10 mouse cellular contexts compared by ENCODE assay signal in genomic region chr4:141311908-141312307, GRCm38 (mm10). TPM values are rescaled to one million over a fixed set of nuclear protein-coding genes. Genes with fewer than 3 reads are reported as not detected.
DNase-seq lines count a peak whose midpoint lies in the region; ATAC-seq and TF ChIP-seq lines count a peak whose summit lies in the region.
"Had no signal": no experiment of that assay in that cellular context is flagged by ENCODE, and none has a peak within 500 bp of the region (broad histone marks: within the 10 kb centered on the region; RNA-seq: fewer than 3 reads in every experiment).

No protein-coding gene starts in this region.

- H3K9ac ChIP-seq in heart, embryonic 12.5 days, result peak overlapping the region; percentile 63; the same call in 1 of the 2 replicates
- H3K9ac ChIP-seq in lung, embryonic 14.5 days, result no peak overlapping the region
- H3K9ac ChIP-seq in limb, embryonic 12.5 days (replicated peaks), result 0 out of 2 replicates have a peak overlapping the region, but pooled peaks have one; percentile 31
- no peak overlapping the region for H3K9ac ChIP-seq in stomach, embryonic 14.5 days (replicated peaks; ENCODE audit: low read depth, low read length)

- no peak for DNase-seq in heart, adult 9 months (ENCODE audit: low spot score in 2 of 2)
- DNase-seq in lung, embryonic 14.5 days, result no peak
- no peak for DNase-seq in lung, postnatal 25 days (ENCODE audit: low spot score)
- DNase-seq in left cerebral cortex, adult 9 months (ENCODE audit: low spot score in 2 of 2), result no peak
- DNase-seq: cerebellum, postnatal 36 days; lung, postnatal 36 days had no signal

- no peak overlapping the region for H3K4me3 ChIP-seq in heart, embryonic 12.5 days
- no peak overlapping the region for H3K4me3 ChIP-seq in lung, embryonic 14.5 days (ENCODE audit: low read depth, low read length)
- H3K4me3 ChIP-seq in limb, embryonic 12.5 days (replicated peaks), result no peak overlapping the region
- no peak overlapping the region for H3K4me3 ChIP-seq in stomach, embryonic 14.5 days (ENCODE audit: low read depth, low read length)

- peaks cover 22% of the 10 kb centered on the region for H3K36me3 ChIP-seq in heart, embryonic 12.5 days
- H3K36me3 ChIP-seq in lung, embryonic 14.5 days (ENCODE audit: insufficient read depth), result peaks cover 24% of the 10 kb centered on the region
- H3K36me3 ChIP-seq in limb, embryonic 12.5 days, result peaks cover 9% of the 10 kb centered on the region; the same call in 1 of the 2 replicates
- H3K36me3 ChIP-seq in stomach, embryonic 14.5 days (ENCODE audit: control insufficient read depth, insufficient read depth, low read length), result no peaks in the 10 kb centered on the region; the same call in 1 of the 2 replicates

- WGBS in heart, embryonic 12.5 days, result 74% methylated on average over 2 of the region's 2 CpGs
- WGBS in lung, embryonic 14.5 days, result 64% methylated on average over 2 of the region's 2 CpGs
- 80% methylated on average over 2 of the region's 2 CpGs for WGBS in limb, embryonic 12.5 days
- 72% methylated on average over 2 of the region's 2 CpGs for WGBS in stomach, embryonic 14.5 days

- no peaks in the 10 kb centered on the region for H3K27me3 ChIP-seq in heart, embryonic 12.5 days (replicated peaks)
- no peaks in the 10 kb centered on the region for H3K27me3 ChIP-seq in lung, embryonic 14.5 days (ENCODE audit: insufficient read depth, low read length)
- no peaks in the 10 kb centered on the region for H3K27me3 ChIP-seq in limb, embryonic 12.5 days
- H3K27me3 ChIP-seq in stomach, embryonic 14.5 days (ENCODE audit: control insufficient read depth, insufficient read depth, low read length), result no peaks in the 10 kb centered on the region

- peak overlapping the region; percentile 47 for H3K4me2 ChIP-seq in heart, embryonic 12.5 days
- peak overlapping the region; percentile 33 for H3K4me2 ChIP-seq in lung, embryonic 14.5 days
- H3K4me2 ChIP-seq in limb, embryonic 12.5 days, result no peak overlapping the region
- H3K4me2 ChIP-seq in stomach, embryonic 14.5 days (replicated peaks; ENCODE audit: low read depth, low read length), result no peak overlapping the region

- ATAC-seq in heart, embryonic 12.5 days (ENCODE audit: insufficient number of reproducible peaks, low FRiP score), result no peak
- ATAC-seq in lung, embryonic 14.5 days (ENCODE audit: insufficient read depth), result no peak
- no peak for ATAC-seq in limb, embryonic 12.5 days (ENCODE audit: insufficient number of reproducible peaks, insufficient read depth, low FRiP score, low TSS enrichment, low read depth)
- ATAC-seq in stomach, embryonic 14.5 days (ENCODE audit: insufficient number of reproducible peaks, insufficient read depth, low FRiP score, low read depth), result no peak
- no peak for ATAC-seq in erythroid progenitor cell, adult 5-6 weeks (replicated peaks; ENCODE audit: low FRiP score, poor library complexity, severe bottlenecking)

- H3K4me1 ChIP-seq in heart, embryonic 12.5 days (replicated peaks), result peaks cover 91% of the 10 kb centered on the region
- peaks cover 14% of the 10 kb centered on the region for H3K4me1 ChIP-seq in lung, embryonic 14.5 days (ENCODE audit: insufficient read depth)
- peaks cover 46% of the 10 kb centered on the region for H3K4me1 ChIP-seq in limb, embryonic 12.5 days (replicated peaks)
- peaks cover 45% of the 10 kb centered on the region for H3K4me1 ChIP-seq in stomach, embryonic 14.5 days (ENCODE audit: control insufficient read depth, insufficient read depth, low read length)

- peak overlapping the region; percentile 96 for H3K27ac ChIP-seq in heart, embryonic 12.5 days (ENCODE audit: poor library complexity, severe bottlenecking)
- H3K27ac ChIP-seq in lung, embryonic 14.5 days (ENCODE audit: low read depth), result peak overlapping the region; percentile 85
- H3K27ac ChIP-seq in limb, embryonic 12.5 days, result no peak overlapping the region
- H3K27ac ChIP-seq in stomach, embryonic 14.5 days (ENCODE audit: low read length), result peak overlapping the region; percentile 78

- no peak for TF ChIP-seq CTCF in lung, embryonic 14.5 days (IDR thresholded peaks at IDR 0.05; ENCODE audit: low read depth)

- H3K9me3 ChIP-seq in heart, embryonic 12.5 days (replicated peaks), result no peaks in the 10 kb centered on the region
- no peaks in the 10 kb centered on the region for H3K9me3 ChIP-seq in lung, embryonic 14.5 days (ENCODE audit: low read depth, low read length)
- no peaks in the 10 kb centered on the region for H3K9me3 ChIP-seq in limb, embryonic 12.5 days
- H3K9me3 ChIP-seq in stomach, embryonic 14.5 days (ENCODE audit: control insufficient read depth, low read depth, low read length), result no peaks in the 10 kb centered on the region

RNA-seq across cellular contexts. Expression of gene Epha2, which starts 10.9 kb away (rescaled TPM):
- 5.3 and 6.1 TPM in 2 replicates for polyA plus RNA-seq in heart, embryonic 12.5 days (2016; fragmentation: Nextera tagmentation; extraction: Ambion mirVana)
- polyA plus RNA-seq in lung, embryonic 14.5 days (2014; fragmentation: Nextera tagmentation; extraction: Ambion mirVana), result 6.9 and 7.6 TPM in 2 replicates
- polyA plus RNA-seq in limb, embryonic 12.5 days (2016; fragmentation: Nextera tagmentation; extraction: Ambion mirVana), result 3.1 and 3.9 TPM in 2 replicates
- 2.8 and 3.4 TPM in 2 replicates for polyA plus RNA-seq in stomach, embryonic 14.5 days (2014; fragmentation: Nextera tagmentation; extraction: Ambion mirVana)
- 1.3 TPM in 1 of 2 replicates, not detected in the other for total RNA-seq in erythroid progenitor cell, adult 5-6 weeks (2015; ENCODE audit: low replicate concordance)
- total RNA-seq in erythroid progenitor cell, adult 5-6 weeks (2017; ENCODE audit: low replicate concordance), result 0.39 TPM in 1 of 2 replicates, not detected in the other

RNA-seq across cellular contexts. Expression of gene Fam131c, which starts 56.1 kb away (rescaled TPM):
- polyA plus RNA-seq in heart, embryonic 12.5 days (2016; fragmentation: Nextera tagmentation; extraction: Ambion mirVana), result 0.93 and 1.1 TPM in 2 replicates
- polyA plus RNA-seq in lung, embryonic 14.5 days (2014; fragmentation: Nextera tagmentation; extraction: Ambion mirVana), result 3.2 and 4.2 TPM in 2 replicates
- polyA plus RNA-seq in limb, embryonic 12.5 days (2016; fragmentation: Nextera tagmentation; extraction: Ambion mirVana), result 0.43 and 0.63 TPM in 2 replicates
- 4.3 and 4.4 TPM in 2 replicates for polyA plus RNA-seq in stomach, embryonic 14.5 days (2014; fragmentation: Nextera tagmentation; extraction: Ambion mirVana)
- total RNA-seq in erythroid progenitor cell, adult 5-6 weeks (2015; ENCODE audit: low replicate concordance), result not detected in 2 replicates
- total RNA-seq in erythroid progenitor cell, adult 5-6 weeks (2017; ENCODE audit: low replicate concordance), result not detected in 2 replicates

Comparison
In these comparisons a context has a peak if more than half of its experiments do, and no peak if none do; other contexts are left out.
1. H3K4me2 ChIP-seq: peak in heart, embryonic 12.5 days (single experiment) and lung, embryonic 14.5 days (single experiment); none in limb, embryonic 12.5 days (single experiment) and stomach, embryonic 14.5 days (single experiment).
2. H3K9ac ChIP-seq: peak in heart, embryonic 12.5 days (single experiment) and limb, embryonic 12.5 days (single experiment); none in lung, embryonic 14.5 days (single experiment) and stomach, embryonic 14.5 days (single experiment).